Mouse (Mus musculus): ENCODE measurements around the gene Pced1a. TPM values are rescaled to one million over a fixed set of nuclear protein-coding genes. Genes with fewer than 3 reads are reported as not detected.

Gene Pced1a
- polyA plus RNA-seq, 1 experiment from 2014 or later, result 12.8 TPM

- peak overlapping the region; percentile 74; the same call in 1 of the 2 replicates for H3K9ac ChIP-seq (replicated peaks)
- no peaks in the 10 kb centered on the region for H3K27me3 ChIP-seq
- WGBS, result 72% methylated on average over 3 of the region's 3 CpGs
- no peaks in the 10 kb centered on the region for H3K9me3 ChIP-seq
- H3K4me2 ChIP-seq (replicated peaks), result peak overlapping the region; percentile 75
- H3K4me1 ChIP-seq, result peaks cover 49% of the 10 kb centered on the region
- H3K4me3 ChIP-seq, result peak overlapping the region; percentile 89
- no peak for ATAC-seq (replicated peaks)
- H3K36me3 ChIP-seq, result no peaks in the 10 kb centered on the region
- no peak overlapping the region for H3K27ac ChIP-seq (replicated peaks)
Observed at GRCm38 (mm10) chr2:130451727-130452090, 27.2 kb upstream of the Pced1a start.

- H3K9me3 ChIP-seq, result no peaks in the 10 kb centered on the region
- ATAC-seq (replicated peaks), result no peak
- H3K4me3 ChIP-seq, result peak overlapping the region; percentile 89
- peaks cover 48% of the 10 kb centered on the region for H3K4me1 ChIP-seq
- no peak overlapping the region for H3K27ac ChIP-seq (replicated peaks)
- H3K27me3 ChIP-seq, result no peaks in the 10 kb centered on the region
- 53% methylated on average over 14 of the region's 14 CpGs for WGBS
- no peaks in the 10 kb centered on the region for H3K36me3 ChIP-seq
- H3K4me2 ChIP-seq (replicated peaks), result peak overlapping the region; percentile 75
- H3K9ac ChIP-seq (replicated peaks), result peak overlapping the region; percentile 74
Observed at GRCm38 (mm10) chr2:130451086-130451726, 26.7 kb upstream of the Pced1a start.

- H3K9me3 ChIP-seq, result no peaks in the 10 kb centered on the region
- peak overlapping the region; percentile 74 for H3K9ac ChIP-seq (replicated peaks)
- H3K4me2 ChIP-seq (replicated peaks), result peak overlapping the region; percentile 75
- peak overlapping the region; percentile 89 for H3K4me3 ChIP-seq
- H3K27me3 ChIP-seq, result no peaks in the 10 kb centered on the region
- peak; percentile 89 for ATAC-seq (replicated peaks)
- H3K4me1 ChIP-seq, result peaks cover 46% of the 10 kb centered on the region
- 1% methylated on average over 43 of the region's 47 CpGs for WGBS
- 0 out of 2 replicates have a peak, but pooled peaks cover 2% of the 10 kb centered on the region for H3K36me3 ChIP-seq
- H3K27ac ChIP-seq (replicated peaks), result peak overlapping the region; percentile 88
Observed at GRCm38 (mm10) chr2:130450434-130450796, 25.9 kb upstream of the Pced1a start.

GRCm38 (mm10) chr2:130449794-130450433, 25.4 kb upstream of the Pced1a start, which contains the start of gene Ptpra:
TSS of gene Ptpra (plus strand) at chr2:130450278.
- H3K27me3 ChIP-seq, result no peaks in the 10 kb centered on the region
- H3K9me3 ChIP-seq, result no peaks in the 10 kb centered on the region
- peak within 1 kb of the TSS; percentile 89 for H3K4me3 ChIP-seq
- 0 out of 2 replicates have a peak, but pooled peaks cover 6% of the 10 kb centered on the region for H3K36me3 ChIP-seq
- H3K4me1 ChIP-seq, result peaks cover 42% of the 10 kb centered on the region
- H3K27ac ChIP-seq (replicated peaks), result peak within 1 kb of the TSS; percentile 88
- 1% methylated on average over 34 of the region's 50 CpGs for WGBS
- peak within 1 kb of the TSS; percentile 74 for H3K9ac ChIP-seq (replicated peaks)
- H3K4me2 ChIP-seq (replicated peaks), result peak within 1 kb of the TSS; percentile 75
- ATAC-seq (replicated peaks), result peak; percentile 98

- H3K27me3 ChIP-seq, result no peaks in the 10 kb centered on the region
- ATAC-seq (replicated peaks), result peak; percentile 12
- 9% methylated on average over 17 of the region's 17 CpGs for WGBS
- H3K9ac ChIP-seq (replicated peaks), result peak overlapping the region; percentile 74
- peaks cover 35% of the 10 kb centered on the region for H3K4me1 ChIP-seq
- no peaks in the 10 kb centered on the region for H3K9me3 ChIP-seq
- peak overlapping the region; percentile 89 for H3K4me3 ChIP-seq
- peaks cover 10% of the 10 kb centered on the region; the same call in 1 of the 2 replicates for H3K36me3 ChIP-seq
- peak overlapping the region; percentile 75 for H3K4me2 ChIP-seq (replicated peaks)
- H3K27ac ChIP-seq (replicated peaks), result no peak overlapping the region
Observed at GRCm38 (mm10) chr2:130449021-130449793, 24.7 kb upstream of the Pced1a start.

GRCm38 (mm10) chr2:130448449-130448848, 23.9 kb upstream of the Pced1a start:
- Histone ChIP-seq H3K4me1 (peaks cover 31% of the 10 kb centered on the region), H3K9ac (replicated peaks) (no peak overlapping the region), H3K27me3 (no peaks in the 10 kb centered on the region), H3K4me3 (no peak overlapping the region), H3K36me3 (peaks cover 17% of the 10 kb centered on the region), H3K4me2 (replicated peaks) (no peak overlapping the region), H3K9me3 (no peaks in the 10 kb centered on the region), H3K27ac (replicated peaks) (no peak overlapping the region)
- no peak for ATAC-seq (replicated peaks)

- 89% methylated on average over 10 of the region's 10 CpGs for WGBS
- H3K9me3 ChIP-seq, result no peaks in the 10 kb centered on the region
Observed at GRCm38 (mm10) chr2:130442162-130442561, 17.7 kb upstream of the Pced1a start.

GRCm38 (mm10) chr2:130439840-130440480, 15.5 kb upstream of the Pced1a start:
- WGBS, result 97% methylated on average over 4 of the region's 4 CpGs

More at GRCm38 (mm10) chr2:130442162-130442561, 17.7 kb upstream of the Pced1a start:
- Histone ChIP-seq H3K4me3 (no peak overlapping the region), H3K27me3 (no peaks in the 10 kb centered on the region), H3K27ac (replicated peaks) (no peak overlapping the region), H3K4me2 (replicated peaks) (no peak overlapping the region), H3K9ac (replicated peaks) (no peak overlapping the region), H3K4me1 (no peaks in the 10 kb centered on the region), H3K36me3 (peaks cover 75% of the 10 kb centered on the region)
- ATAC-seq (replicated peaks), result no peak

GRCm38 (mm10) chr2:130438861-130439260, 14.4 kb upstream of the Pced1a start:
- Histone ChIP-seq H3K27me3 (no peaks in the 10 kb centered on the region), H3K4me3 (no peak overlapping the region), H3K27ac (replicated peaks) (no peak overlapping the region), H3K9me3 (no peaks in the 10 kb centered on the region), H3K4me2 (replicated peaks) (no peak overlapping the region), H3K4me1 (no peaks in the 10 kb centered on the region), H3K9ac (replicated peaks) (no peak overlapping the region), H3K36me3 (peaks cover 61% of the 10 kb centered on the region)
- WGBS, result 98% methylated on average over 3 of the region's 3 CpGs
- no peak for ATAC-seq (replicated peaks)

More at GRCm38 (mm10) chr2:130439840-130440480, 15.5 kb upstream of the Pced1a start:
- ATAC-seq (replicated peaks), result no peak
- H3K9me3 ChIP-seq, result no peaks in the 10 kb centered on the region
- H3K27ac ChIP-seq (replicated peaks), result no peak overlapping the region
- H3K27me3 ChIP-seq, result no peaks in the 10 kb centered on the region
- H3K4me2 ChIP-seq (replicated peaks), result no peak overlapping the region
- H3K36me3 ChIP-seq, result peaks cover 69% of the 10 kb centered on the region
- no peak overlapping the region for H3K9ac ChIP-seq (replicated peaks)
- H3K4me1 ChIP-seq, result no peaks in the 10 kb centered on the region
- H3K4me3 ChIP-seq, result no peak overlapping the region

- no peak for ATAC-seq (replicated peaks)
- Histone ChIP-seq H3K27ac (replicated peaks) (no peak overlapping the region), H3K9me3 (no peaks in the 10 kb centered on the region), H3K9ac (replicated peaks) (no peak overlapping the region), H3K36me3 (peaks cover 44% of the 10 kb centered on the region), H3K4me3 (no peak overlapping the region), H3K4me1 (peaks cover 6% of the 10 kb centered on the region; the same call in 1 of the 2 replicates), H3K27me3 (no peaks in the 10 kb centered on the region), H3K4me2 (replicated peaks) (no peak overlapping the region)
- 91% methylated on average over 1 of the region's 1 CpGs for WGBS
Observed at GRCm38 (mm10) chr2:130436769-130437168, 12.3 kb upstream of the Pced1a start.

GRCm38 (mm10) chr2:130433152-130433551, 8.7 kb upstream of the Pced1a start:
- H3K9me3 ChIP-seq, result no peaks in the 10 kb centered on the region
- H3K27me3 ChIP-seq, result no peaks in the 10 kb centered on the region
- no peak overlapping the region for H3K4me2 ChIP-seq (replicated peaks)
- H3K36me3 ChIP-seq, result peaks cover 10% of the 10 kb centered on the region
- no peak overlapping the region for H3K9ac ChIP-seq (replicated peaks)
- peak; percentile 41; the same call in 1 of the 2 replicates for ATAC-seq (replicated peaks)
- no peak overlapping the region for H3K4me3 ChIP-seq
- no peak overlapping the region for H3K27ac ChIP-seq (replicated peaks)
- WGBS, result 24% methylated on average over 4 of the region's 4 CpGs
- H3K4me1 ChIP-seq, result peaks cover 14% of the 10 kb centered on the region; the same call in 1 of the 2 replicates

All from forebrain, embryonic 15.5 days (tissue).